In genomic region chr7:6169403-6169802, GRCm38 (mm10) we compare ENCODE assay signal across 13 mouse cellular contexts. TPM values are rescaled to one million over a fixed set of nuclear protein-coding genes. Genes with fewer than 3 reads are reported as not detected.
DNase-seq lines count a peak whose midpoint lies in the region; ATAC-seq lines count a peak whose summit lies in the region.
"Had no signal": no experiment of that assay in that cellular context is flagged by ENCODE, and none has a peak within 500 bp of the region (broad histone marks: within the 10 kb centered on the region; RNA-seq: fewer than 3 reads in every experiment).

No protein-coding gene starts in this region.

- no peak for ATAC-seq in kidney, embryonic 14.5 days (ENCODE audit: low FRiP score, low TSS enrichment)
- no peak for ATAC-seq in intestine, embryonic 14.5 days (replicated peaks; ENCODE audit: low FRiP score, low TSS enrichment, low read depth)

- 81% methylated on average over 3 of the region's 3 CpGs for WGBS in kidney, embryonic 14.5 days
- WGBS in intestine, embryonic 14.5 days = 67% methylated on average over 2 of the region's 3 CpGs

- DNase-seq in kidney, adult 11 months = peak; percentile 85
- no peak for DNase-seq in intestine, embryonic 14.5 days (ENCODE audit: low spot score)
- peak; percentile 87 for DNase-seq in kidney, postnatal 14 days
- peak; percentile 39 for DNase-seq in ovary, postnatal 14 days (ENCODE audit: low spot score)
- DNase-seq in thymus, postnatal 14 days = no peak
- no peak for DNase-seq in urinary bladder, adult 2 months (ENCODE audit: low spot score)
- no peak for DNase-seq in gastrocnemius, postnatal 4 days (ENCODE audit: low spot score in 2 of 2)

- no peak overlapping the region for H3K27ac ChIP-seq in kidney, embryonic 14.5 days (ENCODE audit: low read depth, low read length)
- H3K27ac ChIP-seq in intestine, embryonic 14.5 days (ENCODE audit: low read depth) = peak overlapping the region; percentile 65; the same call in 1 of the 2 replicates
- H3K27ac ChIP-seq: hindbrain, embryonic 15.5 days; neural tube, embryonic 13.5 days had no signal

- H3K36me3 ChIP-seq in kidney, embryonic 14.5 days (ENCODE audit: control insufficient read depth, insufficient read depth, low read length) = no peaks in the 10 kb centered on the region
- no peaks in the 10 kb centered on the region for H3K36me3 ChIP-seq in intestine, embryonic 14.5 days (ENCODE audit: control insufficient read depth, insufficient read depth, low read length)
- H3K36me3 ChIP-seq: hindbrain, embryonic 15.5 days; neural tube, embryonic 13.5 days had no signal

- H3K9ac ChIP-seq in kidney, embryonic 14.5 days (ENCODE audit: low read depth, low read length) = no peak overlapping the region
- no peak overlapping the region for H3K9ac ChIP-seq in intestine, embryonic 14.5 days (ENCODE audit: low read length)
- H3K9ac ChIP-seq: hindbrain, embryonic 15.5 days; neural tube, embryonic 13.5 days had no signal

- H3K4me2 ChIP-seq in kidney, embryonic 14.5 days (replicated peaks; ENCODE audit: low read depth, low read length) = no peak overlapping the region
- H3K4me2 ChIP-seq in intestine, embryonic 14.5 days (ENCODE audit: low read length) = no peak overlapping the region
- H3K4me2 ChIP-seq: hindbrain, embryonic 15.5 days; neural tube, embryonic 13.5 days had no signal

- no peak overlapping the region for H3K4me3 ChIP-seq in kidney, embryonic 14.5 days (ENCODE audit: low read length)
- no peak overlapping the region for H3K4me3 ChIP-seq in intestine, embryonic 14.5 days (ENCODE audit: low read depth, low read length)
- H3K4me3 ChIP-seq: hindbrain, embryonic 15.5 days; neural tube, embryonic 13.5 days had no signal

- H3K27me3 ChIP-seq in kidney, embryonic 14.5 days (ENCODE audit: control insufficient read depth, insufficient read depth, low read length) = no peaks in the 10 kb centered on the region
- H3K27me3 ChIP-seq in intestine, embryonic 14.5 days (replicated peaks; ENCODE audit: control insufficient read depth, insufficient read depth, low read length) = no peaks in the 10 kb centered on the region
- H3K27me3 ChIP-seq: hindbrain, embryonic 15.5 days; neural tube, embryonic 13.5 days had no signal

- no peaks in the 10 kb centered on the region for H3K9me3 ChIP-seq in kidney, embryonic 14.5 days (ENCODE audit: control insufficient read depth, low read length)
- no peaks in the 10 kb centered on the region for H3K9me3 ChIP-seq in intestine, embryonic 14.5 days (ENCODE audit: control insufficient read depth, low read length)
- H3K9me3 ChIP-seq: hindbrain, embryonic 15.5 days; neural tube, embryonic 13.5 days had no signal

- H3K4me1 ChIP-seq in kidney, embryonic 14.5 days (ENCODE audit: control insufficient read depth, insufficient read depth, low read length) = no peaks in the 10 kb centered on the region
- H3K4me1 ChIP-seq in intestine, embryonic 14.5 days (replicated peaks; ENCODE audit: control insufficient read depth, insufficient read depth, low read length) = peaks cover 14% of the 10 kb centered on the region

RNA-seq across cellular contexts. Expression of gene Zfp444, which starts 2.6 kb away (rescaled TPM):
- polyA plus RNA-seq in kidney, embryonic 14.5 days (2014; fragmentation: Nextera tagmentation; extraction: Ambion mirVana) = 59.7 and 70.8 TPM in 2 replicates
- 49.9 and 54.0 TPM in 2 replicates for polyA plus RNA-seq in intestine, embryonic 14.5 days (2014; fragmentation: Nextera tagmentation; extraction: Ambion mirVana)
- 21.3 and 23.1 TPM in 2 replicates for polyA plus RNA-seq in urinary bladder, adult 2 months (2012; rRNA removed)
- 10 to 100 TPM; 11.8 to 12.5 TPM for total RNA-seq in gastrocnemius, postnatal 4 days (2021)

RNA-seq across cellular contexts. Expression of gene Zfp787, which starts 13.6 kb away (rescaled TPM):
- polyA plus RNA-seq in kidney, embryonic 14.5 days (2014; fragmentation: Nextera tagmentation; extraction: Ambion mirVana) = 15.3 and 20.9 TPM in 2 replicates
- 14.2 and 14.6 TPM in 2 replicates for polyA plus RNA-seq in intestine, embryonic 14.5 days (2014; fragmentation: Nextera tagmentation; extraction: Ambion mirVana)
- polyA plus RNA-seq in urinary bladder, adult 2 months (2012; rRNA removed) = 33.4 and 38.5 TPM in 2 replicates
- 10 to 100 TPM; 38.9 to 52.0 TPM for total RNA-seq in gastrocnemius, postnatal 4 days (2021)

RNA-seq across cellular contexts. Expression of gene Galp, which starts 27.5 kb away (rescaled TPM):
- polyA plus RNA-seq in kidney, embryonic 14.5 days (2014; fragmentation: Nextera tagmentation; extraction: Ambion mirVana) = not detected in 2 replicates
- polyA plus RNA-seq in intestine, embryonic 14.5 days (2014; fragmentation: Nextera tagmentation; extraction: Ambion mirVana) = not detected in 2 replicates
- polyA plus RNA-seq in urinary bladder, adult 2 months (2012; rRNA removed) = not detected in 2 replicates
- total RNA-seq in gastrocnemius, postnatal 4 days (2021) = not detected
- total RNA-seq: left cerebral cortex, postnatal 25 days had no signal
- polyA plus RNA-seq: gonadal fat pad, adult 2 months; hindbrain, embryonic 15.5 days; neural tube, embryonic 13.5 days; spleen, adult 2 months had no signal

RNA-seq across cellular contexts. Expression of gene Zscan5b, which starts 52.7 kb away (rescaled TPM):
- polyA plus RNA-seq in kidney, embryonic 14.5 days (2014; fragmentation: Nextera tagmentation; extraction: Ambion mirVana) = not detected in 2 replicates
- polyA plus RNA-seq in intestine, embryonic 14.5 days (2014; fragmentation: Nextera tagmentation; extraction: Ambion mirVana) = not detected in 2 replicates
- polyA plus RNA-seq in urinary bladder, adult 2 months (2012; rRNA removed) = not detected in 2 replicates
- not detected for total RNA-seq in gastrocnemius, postnatal 4 days (2021)
- total RNA-seq: left cerebral cortex, postnatal 25 days had no signal
- polyA plus RNA-seq: gonadal fat pad, adult 2 months; hindbrain, embryonic 15.5 days; neural tube, embryonic 13.5 days; spleen, adult 2 months had no signal

Comparison
In these comparisons a context has a peak if more than half of its experiments do, and no peak if none do; other contexts are left out.
1. DNase-seq: peak in kidney, adult 11 months (single experiment), kidney, postnatal 14 days (single experiment) and ovary, postnatal 14 days (single experiment); none in intestine, embryonic 14.5 days (single experiment), thymus, postnatal 14 days (single experiment), urinary bladder, adult 2 months (single experiment) and gastrocnemius, postnatal 4 days (0 of 2).